Mouse (Mus musculus): ENCODE data around the gene Fam208b. TPM values are rescaled to one million over a fixed set of nuclear protein-coding genes. Genes with fewer than 3 reads are reported as not detected.
A peak's percentile ranks its signal among the peaks of the same experiment; 100 is the strongest.

Fam208b gene
- polyA plus RNA-seq, 2 experiments = 3.5 to 4.2 TPM

DNA sequence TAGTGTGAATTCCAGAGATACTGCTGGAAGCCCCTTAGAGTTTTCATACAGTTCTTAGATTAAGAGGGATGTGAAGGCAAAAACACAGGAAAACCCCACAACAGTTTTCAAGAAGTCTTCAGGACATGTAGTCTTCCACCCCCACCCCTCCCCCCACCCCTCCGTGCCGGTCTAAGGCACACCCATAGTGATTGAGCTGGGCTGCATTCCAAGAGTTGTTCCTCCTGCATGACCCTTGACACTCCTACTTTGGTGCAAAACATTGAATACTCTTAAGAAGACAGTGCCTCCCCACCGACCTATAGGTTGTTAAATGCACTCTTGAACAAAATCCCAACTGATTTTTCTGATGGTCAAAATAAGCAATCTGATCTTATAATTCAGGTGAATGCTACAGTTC, 17.2 kb upstream of the Fam208b start:
- Histone ChIP-seq H3K9me3 (ENCODE audit: control insufficient read depth, low read length) (no peaks in the 10 kb centered on the region), H3K27me3 (ENCODE audit: control insufficient read depth, insufficient read depth, low read length) (no peaks in the 10 kb centered on the region), H3K4me1 (replicated peaks; ENCODE audit: control insufficient read depth in 2 of 2, insufficient read depth in 2 of 2, low read length in 1 of 2) (0 out of 4 replicates have a peak, but pooled peaks cover 0 to under 1% of the 10 kb centered on the region in 2 experiments), H3K27ac (no peak overlapping the region), H3K9ac (replicated peaks) (no peak overlapping the region), H3K4me3 (ENCODE audit: insufficient read depth in 1 of 2, low read depth in 2 of 2, low read length in 2 of 2) (no peak overlapping the region), H3K36me3 (replicated peaks; ENCODE audit: control insufficient read depth, insufficient read depth, low read depth) (no peaks in the 10 kb centered on the region), H3K4me2 (ENCODE audit: low read depth) (no peak overlapping the region)
- 16% methylated on average over 3 of the region's 3 CpGs for WGBS (ENCODE audit: insufficient replicate concordance)
- no peak for TF ChIP-seq CTCF (IDR thresholded peaks at IDR 0.05; ENCODE audit: low read depth)
- TF ChIP-seq EP300 (IDR thresholded peaks at IDR 0.05; ENCODE audit: low read depth) = no peak
- no peak for ATAC-seq (ENCODE audit: insufficient read depth)
- DNase-seq (ENCODE audit: low read depth in 3 of 3, low spot score in 3 of 3) = no peak

DNA sequence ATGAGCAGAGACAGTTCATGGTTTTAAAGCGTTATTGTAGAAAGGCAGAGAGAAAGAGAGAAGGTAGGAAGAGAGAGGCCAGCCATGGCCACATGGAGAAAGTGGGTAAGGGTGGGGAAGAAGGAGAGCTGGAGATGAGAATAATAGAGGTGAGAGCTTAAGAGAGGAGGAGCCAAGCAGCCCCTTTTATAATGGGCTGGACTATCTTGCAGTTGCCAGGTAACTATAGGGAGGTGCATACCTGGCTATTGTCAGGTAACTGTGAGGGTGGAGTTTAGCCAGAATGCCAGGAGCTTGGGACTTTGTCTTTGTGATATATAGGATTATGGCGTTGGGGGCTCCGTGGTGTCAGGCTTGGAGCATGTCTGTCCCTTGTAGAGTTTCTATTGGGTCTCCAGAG, 16.2 kb upstream of the Fam208b start:
- Histone ChIP-seq H3K36me3 (replicated peaks; ENCODE audit: control insufficient read depth, insufficient read depth, low read depth) (no peaks in the 10 kb centered on the region), H3K27ac (no peak overlapping the region), H3K4me1 (replicated peaks; ENCODE audit: control insufficient read depth in 2 of 2, insufficient read depth in 2 of 2, low read length in 1 of 2) (no peaks in the 10 kb centered on the region), H3K27me3 (ENCODE audit: control insufficient read depth, insufficient read depth, low read length) (no peaks in the 10 kb centered on the region), H3K4me2 (ENCODE audit: low read depth) (no peak overlapping the region), H3K4me3 (ENCODE audit: insufficient read depth in 1 of 2, low read depth in 2 of 2, low read length in 2 of 2) (no peak overlapping the region), H3K9ac (replicated peaks) (no peak overlapping the region), H3K9me3 (ENCODE audit: control insufficient read depth, low read length) (no peaks in the 10 kb centered on the region)
- TF ChIP-seq CTCF (IDR thresholded peaks at IDR 0.05; ENCODE audit: low read depth) (no peak), EP300 (IDR thresholded peaks at IDR 0.05; ENCODE audit: low read depth) (no peak)
- WGBS (ENCODE audit: insufficient replicate concordance) = 36% methylated on average over 3 of the region's 3 CpGs
- ATAC-seq (ENCODE audit: insufficient read depth) = no peak
- no peak for DNase-seq (ENCODE audit: low read depth in 3 of 3, low spot score in 3 of 3)

DNA sequence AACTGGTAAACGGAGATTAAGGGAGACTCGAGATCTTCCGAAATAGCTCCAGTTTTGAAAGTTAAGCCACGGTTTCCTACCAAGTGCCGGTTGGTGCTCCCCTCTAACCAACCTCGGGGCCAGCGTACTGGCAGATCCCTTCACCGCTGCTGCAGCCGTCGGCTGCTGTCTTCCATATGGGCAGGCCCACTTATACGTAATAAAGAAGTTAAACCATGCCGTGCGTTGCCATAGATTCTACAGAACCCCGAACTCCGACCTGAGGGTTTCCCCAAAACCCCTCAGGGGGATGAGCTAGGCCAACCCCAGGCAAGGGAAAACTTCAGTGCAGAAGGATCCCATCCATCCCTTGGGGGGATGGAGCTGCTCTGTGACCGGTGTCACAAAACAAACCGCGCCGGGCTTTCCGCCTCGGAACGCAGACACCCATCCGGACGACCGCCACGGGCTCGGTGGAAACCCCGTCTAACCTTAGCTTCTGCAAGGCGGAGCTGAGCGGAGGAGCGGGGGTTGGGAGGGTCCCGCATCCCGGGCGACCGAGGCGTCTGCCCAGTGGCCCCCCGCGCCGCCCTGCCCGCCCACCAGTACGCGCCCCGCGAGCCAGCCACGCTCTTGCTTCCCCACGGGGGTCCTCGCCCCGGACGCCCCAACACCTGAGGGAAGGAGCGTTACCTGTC, 652 bp downstream of the Fam208b start:
- Histone ChIP-seq H3K27ac (peak overlapping the region; percentile 83), H3K4me3 (ENCODE audit: insufficient read depth in 1 of 2, low read depth in 2 of 2, low read length in 2 of 2) (peak overlapping the region; percentile 83 to 97), H3K4me1 (replicated peaks; ENCODE audit: control insufficient read depth in 2 of 2, insufficient read depth in 2 of 2, low read length in 1 of 2) (peaks cover 3% of the 10 kb centered on the region in 2 experiments; a peak in 3 of 4 replicates), H3K9ac (replicated peaks) (peak overlapping the region; percentile 88), H3K4me2 (ENCODE audit: low read depth) (peak overlapping the region; percentile 90), H3K27me3 (ENCODE audit: control insufficient read depth, insufficient read depth, low read length) (no peaks in the 10 kb centered on the region), H3K36me3 (replicated peaks; ENCODE audit: control insufficient read depth, insufficient read depth, low read depth) (no peaks in the 10 kb centered on the region), H3K9me3 (ENCODE audit: control insufficient read depth, low read length) (no peaks in the 10 kb centered on the region; the same call in 1 of the 2 replicates)
- TF ChIP-seq EP300 (IDR thresholded peaks at IDR 0.05; ENCODE audit: low read depth) = no peak
- no peak for TF ChIP-seq CTCF (IDR thresholded peaks at IDR 0.05; ENCODE audit: low read depth)
- peak in 2 of 3 experiments; percentile 42 to 59 for DNase-seq (ENCODE audit: low read depth in 3 of 3, low spot score in 3 of 3)
- under 1% methylated on average over 49 of the region's 50 CpGs for WGBS (ENCODE audit: insufficient replicate concordance)
- peak; percentile 32 for ATAC-seq (ENCODE audit: insufficient read depth)

DNA sequence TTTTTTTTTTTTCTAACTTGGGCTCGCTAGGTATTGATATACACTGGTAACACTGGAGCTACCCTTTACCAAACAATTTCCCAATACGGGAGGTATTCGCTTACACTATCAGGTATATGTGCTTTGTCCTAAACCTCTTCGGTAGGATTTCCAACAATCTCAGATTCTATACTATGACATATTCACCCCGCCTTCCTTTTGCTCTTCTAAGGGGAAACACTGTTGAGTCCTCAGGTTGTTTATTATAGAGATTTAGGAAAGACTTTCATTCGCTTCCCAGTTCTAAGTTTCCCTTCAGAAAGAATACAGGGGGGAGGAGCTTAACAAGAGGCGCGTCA, 1.2 kb downstream of the Fam208b start:
- ATAC-seq (ENCODE audit: insufficient read depth) (no peak), DNase-seq (ENCODE audit: low read depth in 3 of 3, low spot score in 3 of 3) (no peak)
- peak overlapping the region; percentile 88 for H3K9ac ChIP-seq (replicated peaks)
- H3K4me2 ChIP-seq (ENCODE audit: low read depth) = peak overlapping the region; percentile 90
- no peaks in the 10 kb centered on the region for H3K27me3 ChIP-seq (ENCODE audit: control insufficient read depth, insufficient read depth, low read length)
- TF ChIP-seq CTCF (IDR thresholded peaks at IDR 0.05; ENCODE audit: low read depth) = no peak
- no peak for TF ChIP-seq EP300 (IDR thresholded peaks at IDR 0.05; ENCODE audit: low read depth)
- H3K4me3 ChIP-seq (ENCODE audit: insufficient read depth in 1 of 2, low read depth in 2 of 2, low read length in 2 of 2) = peak overlapping the region; percentile 83 to 97
- peaks cover 3% of the 10 kb centered on the region in 2 experiments; a peak in 3 of 4 replicates for H3K4me1 ChIP-seq (replicated peaks; ENCODE audit: control insufficient read depth in 2 of 2, insufficient read depth in 2 of 2, low read length in 1 of 2)
- 14% methylated on average over 8 of the region's 8 CpGs for WGBS (ENCODE audit: insufficient replicate concordance)
- no peaks in the 10 kb centered on the region for H3K36me3 ChIP-seq (replicated peaks; ENCODE audit: control insufficient read depth, insufficient read depth, low read depth)
- H3K9me3 ChIP-seq (ENCODE audit: control insufficient read depth, low read length) = no peaks in the 10 kb centered on the region; the same call in 1 of the 2 replicates
- no peak overlapping the region; the same call in 1 of the 2 replicates for H3K27ac ChIP-seq

DNA sequence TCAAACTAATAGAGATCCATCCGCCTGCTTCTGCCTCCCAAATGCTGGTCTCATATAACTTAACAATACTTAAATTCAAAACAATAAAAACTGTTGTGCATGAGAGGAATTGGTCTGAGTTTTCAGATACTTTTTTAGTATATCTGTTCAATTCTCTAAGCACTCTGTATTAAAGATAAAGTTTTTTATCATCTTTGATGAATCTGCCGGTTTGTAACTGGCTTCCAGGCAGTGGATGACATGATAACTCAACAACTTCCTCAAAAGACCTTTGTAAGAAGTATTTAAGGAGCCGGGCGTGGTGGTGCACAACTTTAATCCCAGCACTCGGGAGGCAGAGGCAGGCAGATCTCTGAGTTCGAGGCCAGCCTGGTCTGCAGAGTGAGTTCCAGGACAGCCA, 14.7 kb downstream of the Fam208b start:
- Histone ChIP-seq H3K36me3 (replicated peaks; ENCODE audit: control insufficient read depth, insufficient read depth, low read depth) (peaks cover 10% of the 10 kb centered on the region), H3K4me2 (ENCODE audit: low read depth) (no peak overlapping the region)
- 63% methylated on average over 6 of the region's 6 CpGs for WGBS (ENCODE audit: insufficient replicate concordance)

More for the DNA sequence above, 14.7 kb downstream of the Fam208b start:
- ATAC-seq (ENCODE audit: insufficient read depth) (no peak), DNase-seq (ENCODE audit: low read depth in 3 of 3, low spot score in 3 of 3) (no peak)
- no peaks in the 10 kb centered on the region for H3K27me3 ChIP-seq (ENCODE audit: control insufficient read depth, insufficient read depth, low read length)
- H3K4me3 ChIP-seq (ENCODE audit: insufficient read depth in 1 of 2, low read depth in 2 of 2, low read length in 2 of 2) = no peak overlapping the region
- no peaks in the 10 kb centered on the region for H3K4me1 ChIP-seq (replicated peaks; ENCODE audit: control insufficient read depth in 2 of 2, insufficient read depth in 2 of 2, low read length in 1 of 2)
- H3K9ac ChIP-seq (replicated peaks) = no peak overlapping the region
- no peak for TF ChIP-seq CTCF (IDR thresholded peaks at IDR 0.05; ENCODE audit: low read depth)
- TF ChIP-seq EP300 (IDR thresholded peaks at IDR 0.05; ENCODE audit: low read depth) = no peak
- H3K9me3 ChIP-seq (ENCODE audit: control insufficient read depth, low read length) = no peaks in the 10 kb centered on the region
- H3K27ac ChIP-seq = no peak overlapping the region
